ENCODE assay signal across 28 mouse cellular contexts in the genomic region with DNA sequence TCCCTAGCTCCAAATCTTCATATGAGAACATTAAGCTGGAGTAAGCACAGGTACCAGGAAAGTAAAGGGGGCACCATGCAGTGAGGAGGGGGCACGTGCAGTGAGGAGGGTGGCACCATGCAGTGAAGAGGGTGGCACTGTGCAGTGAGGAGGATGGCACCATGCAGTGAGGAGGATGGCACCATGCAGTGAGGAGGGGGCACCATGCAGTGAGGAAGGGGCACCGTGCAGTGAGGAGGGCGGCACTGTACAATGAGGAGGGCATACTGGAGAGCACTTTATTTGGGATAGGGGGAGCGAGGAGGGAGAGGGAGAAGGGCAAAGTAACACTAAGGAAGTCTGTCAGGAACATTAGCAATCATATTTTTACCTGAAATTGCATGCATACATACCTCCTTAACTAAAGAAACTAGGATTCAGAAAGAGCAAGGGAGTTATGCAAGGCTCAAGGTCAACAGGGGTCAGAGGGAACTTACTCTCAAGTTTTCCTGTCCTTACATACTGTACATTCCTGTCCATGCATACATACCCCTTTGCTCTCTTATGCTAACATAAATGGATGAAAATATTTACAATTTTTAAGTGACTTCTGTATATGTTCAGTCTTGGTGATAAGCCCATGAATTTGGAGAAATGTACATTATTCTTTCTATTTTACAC. TPM values are rescaled to one million over a fixed set of nuclear protein-coding genes. Genes with fewer than 3 reads are reported as not detected.
DNase-seq lines count a peak whose midpoint lies in the region; ATAC-seq and TF ChIP-seq lines count a peak whose summit lies in the region.
"Had no signal": no experiment of that assay in that cellular context is flagged by ENCODE, and none has a peak within 500 bp of the region (broad histone marks: within the 10 kb centered on the region; RNA-seq: fewer than 3 reads in every experiment).

No protein-coding gene starts in this region.

- H3K9ac ChIP-seq in liver, adult 2 months (ENCODE audit: low read depth, low read length): no peak overlapping the region
- H3K9ac ChIP-seq: forebrain, postnatal 0 days; hindbrain, embryonic 14.5 days; liver, embryonic 14.5 days; neural tube, embryonic 15.5 days had no signal

- TF ChIP-seq POLR2A in kidney, adult 2 months (IDR thresholded peaks at IDR 0.05; ENCODE audit: low read depth, low read length): no peak
- TF ChIP-seq POLR2A in liver, adult 2 months (IDR thresholded peaks at IDR 0.05; ENCODE audit: extremely low read depth, insufficient read depth, low read length): no peak

- 78% methylated on average over 4 of the region's 4 CpGs for WGBS in kidney, adult 2 months
- WGBS in liver, adult 2 months: 93% methylated on average over 4 of the region's 4 CpGs

- H3K27me3 ChIP-seq in kidney, adult 2 months (replicated peaks; ENCODE audit: control insufficient read depth, insufficient read depth, low read length): no peaks in the 10 kb centered on the region
- no peaks in the 10 kb centered on the region for H3K27me3 ChIP-seq in liver, adult 2 months (ENCODE audit: control insufficient read depth, insufficient read depth, low read length)
- H3K27me3 ChIP-seq in megakaryocyte, embryonic 14.5 days (replicated peaks): no peaks in the 10 kb centered on the region
- H3K27me3 ChIP-seq: neural tube, embryonic 15.5 days had no signal

- H3K36me3 ChIP-seq in kidney, adult 2 months (ENCODE audit: control insufficient read depth, insufficient read depth, low read length): no peaks in the 10 kb centered on the region
- no peaks in the 10 kb centered on the region for H3K36me3 ChIP-seq in liver, adult 2 months (ENCODE audit: control insufficient read depth, insufficient read depth, low read length)
- H3K36me3 ChIP-seq in megakaryocyte, embryonic 14.5 days (replicated peaks; ENCODE audit: low read length): no peaks in the 10 kb centered on the region
- H3K36me3 ChIP-seq: neural tube, embryonic 15.5 days had no signal

- 0 out of 2 replicates have a peak, but pooled peaks cover 2% of the 10 kb centered on the region for H3K9me3 ChIP-seq in megakaryocyte, embryonic 14.5 days
- H3K9me3 ChIP-seq: neural tube, embryonic 15.5 days had no signal

- H3K4me1 ChIP-seq in kidney, adult 2 months (ENCODE audit: control insufficient read depth, insufficient read depth, low read length): peaks cover 5% of the 10 kb centered on the region; the same call in 1 of the 2 replicates
- H3K4me1 ChIP-seq in liver, adult 2 months (ENCODE audit: control insufficient read depth, insufficient read depth, low read length): peaks cover 9% of the 10 kb centered on the region; the same call in 1 of the 2 replicates
- H3K4me1 ChIP-seq in megakaryocyte, embryonic 14.5 days: peaks cover 3% of the 10 kb centered on the region; the same call in 1 of the 2 replicates

- no peak for TF ChIP-seq CTCF in kidney, adult 2 months (conservative IDR thresholded peaks at IDR 0.05; ENCODE audit: insufficient read depth, insufficient read length, low read depth, low read length)
- TF ChIP-seq CTCF in liver, adult 2 months (IDR thresholded peaks at IDR 0.05; ENCODE audit: low read depth, low read length): no peak

- no peak for ATAC-seq in megakaryocyte, adult 5-6 weeks (ENCODE audit: poor library complexity, severe bottlenecking)
- ATAC-seq: forebrain, postnatal 0 days; inflammation-experienced regulatory T-cells, adult 6 months had no signal

- H3K27ac ChIP-seq in kidney, adult 2 months (ENCODE audit: insufficient read depth, low read depth, low read length): no peak overlapping the region
- H3K27ac ChIP-seq in liver, adult 2 months (replicated peaks; ENCODE audit: insufficient read depth, low read depth, low read length): no peak overlapping the region
- H3K27ac ChIP-seq: hindbrain, embryonic 14.5 days; layer of hippocampus, adult 2 months; liver, embryonic 14.5 days; macrophage; neural tube, embryonic 15.5 days had no signal

- H3K4me3 ChIP-seq in kidney, adult 2 months (ENCODE audit: insufficient read depth, low read depth, low read length): no peak overlapping the region
- H3K4me3 ChIP-seq in liver, adult 2 months (ENCODE audit: insufficient read depth, low read depth, low read length): no peak overlapping the region
- peak overlapping the region; percentile 83 for H3K4me3 ChIP-seq in megakaryocyte, embryonic 14.5 days (replicated peaks)
- H3K4me3 ChIP-seq: layer of hippocampus, adult 2 months; neural tube, embryonic 15.5 days had no signal

- no peaks in the 10 kb centered on the region for H3K79me2 ChIP-seq in liver, adult 2 months (ENCODE audit: control insufficient read depth, insufficient read depth, low read length)

- peak; percentile 23 for DNase-seq in kidney, adult 2 months
- no peak for DNase-seq in kidney, adult 18-20 months
- DNase-seq in liver, adult 2 months (ENCODE audit: extremely low read depth, low read depth, low spot score): peak; percentile 12
- no peak for DNase-seq in liver
- DNase-seq in gastrocnemius, adult 18-20 months (ENCODE audit: low spot score): no peak
- DNase-seq: cerebellum, adult 8-10 months; forebrain, postnatal 0 days; right cerebral cortex, adult 18-20 months had no signal

RNA-seq across cellular contexts. Expression of a gene that starts 48.6 kb away (rescaled TPM):
- not detected in 2 replicates for polyA plus RNA-seq in kidney, adult 2 months (2012; rRNA removed)
- not detected in 2 replicates for total RNA-seq in liver, adult 2 months (2014; rRNA removed)
- polyA plus RNA-seq in liver, adult 2 months (2012; rRNA removed): not detected in 2 replicates
- not detected in 2 replicates for polyA plus RNA-seq in megakaryocyte, embryonic 14.5 days (2012; ENCODE audit: insufficient read depth, low replicate concordance)
- total RNA-seq in megakaryocyte, adult 5-6 weeks (2015): not detected in 2 replicates
- total RNA-seq in megakaryocyte, adult 5-6 weeks (2017): not detected in 2 replicates
- total RNA-seq in gastrocnemius, adult 18-20 months (2021): not detected
- total RNA-seq: adrenal gland, postnatal 25 days; ES-E14; gastrocnemius, postnatal 4 days; heart, postnatal 4 days; layer of hippocampus, adult 2 months; layer of hippocampus, postnatal 25 days; midbrain, postnatal 0 days had no signal
- polyA plus RNA-seq: brain, embryonic 14.5 days; forebrain, postnatal 0 days; heart, embryonic 16.5 days; hindbrain, embryonic 14.5 days; inflammation-experienced regulatory T-cells, adult 6 months; limb, embryonic 11.5 days; liver, embryonic 14.5 days; macrophage; midbrain, embryonic 11.5 days; midbrain, postnatal 0 days; neural tube, embryonic 15.5 days; testis, adult 2 months; urinary bladder, adult 2 months had no signal

Comparison
In these comparisons a context has a peak if more than half of its experiments do, and no peak if none do; other contexts are left out.
1. DNase-seq: peak in kidney, adult 2 months (single experiment) and liver, adult 2 months (single experiment); none in kidney, adult 18-20 months (single experiment), liver (single experiment) and gastrocnemius, adult 18-20 months (single experiment).